Mouse (Mus musculus) gastrocnemius, postnatal 10 days (tissue): ENCODE measurements around the gene Hhipl2. TPM values are rescaled to one million over a fixed set of nuclear protein-coding genes. Genes with fewer than 3 reads are reported as not detected.
"Not testable (repeated sequence)": the region's sequence is repeated elsewhere in the genome, so short reads cannot be mapped to it uniquely, and the experiment has no call there.

ENCODE experiments used
- DNase-seq: peaks from one replicate; pipeline ENCODE4 v3.0.0; 2021; ENCODE audit warnings: mixed read lengths
- long read RNA-seq, 2 experiments: library from polyadenylated mRNA; stranded (forward); transcript quantifications; one replicate each; pipeline ENCODE4 v2.0.0; 2021
- total RNA-seq, 2 experiments: library from RNA; stranded (reverse); gene quantifications; 2 replicates each; pipeline ENCODE4 v1.2.3; 2021

Hhipl2 gene
- total RNA-seq: under 1 TPM in 1 of 2 experiments, not detected in 1; 0.14 TPM
- long read RNA-seq, experiment 1: 0 reads
- long read RNA-seq, experiment 2: 0 reads

DNA sequence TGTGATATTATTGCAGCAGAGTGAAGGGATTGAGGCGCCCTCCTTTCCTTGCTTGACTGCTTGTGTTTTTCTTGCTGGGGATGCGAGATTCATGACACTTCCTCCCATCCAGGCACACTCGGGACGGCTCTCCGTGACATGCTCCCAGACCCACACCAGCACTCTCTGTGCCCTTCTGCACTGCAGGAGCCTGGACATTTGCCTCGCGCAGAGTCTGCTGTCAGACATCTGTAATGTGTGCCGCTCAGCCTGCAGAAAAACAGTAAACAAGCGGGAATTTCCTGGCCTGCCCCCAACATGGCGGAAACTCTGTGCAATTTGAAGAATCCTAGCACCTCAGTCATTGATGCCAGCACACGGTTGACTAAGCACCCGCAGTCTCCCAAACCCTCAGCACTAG, at the start of gene Hhipl2:
Hhipl2 (plus strand) TSS at position 343 of the 400 bp plus-strand sequence.
- DNase-seq: no peak

DNA sequence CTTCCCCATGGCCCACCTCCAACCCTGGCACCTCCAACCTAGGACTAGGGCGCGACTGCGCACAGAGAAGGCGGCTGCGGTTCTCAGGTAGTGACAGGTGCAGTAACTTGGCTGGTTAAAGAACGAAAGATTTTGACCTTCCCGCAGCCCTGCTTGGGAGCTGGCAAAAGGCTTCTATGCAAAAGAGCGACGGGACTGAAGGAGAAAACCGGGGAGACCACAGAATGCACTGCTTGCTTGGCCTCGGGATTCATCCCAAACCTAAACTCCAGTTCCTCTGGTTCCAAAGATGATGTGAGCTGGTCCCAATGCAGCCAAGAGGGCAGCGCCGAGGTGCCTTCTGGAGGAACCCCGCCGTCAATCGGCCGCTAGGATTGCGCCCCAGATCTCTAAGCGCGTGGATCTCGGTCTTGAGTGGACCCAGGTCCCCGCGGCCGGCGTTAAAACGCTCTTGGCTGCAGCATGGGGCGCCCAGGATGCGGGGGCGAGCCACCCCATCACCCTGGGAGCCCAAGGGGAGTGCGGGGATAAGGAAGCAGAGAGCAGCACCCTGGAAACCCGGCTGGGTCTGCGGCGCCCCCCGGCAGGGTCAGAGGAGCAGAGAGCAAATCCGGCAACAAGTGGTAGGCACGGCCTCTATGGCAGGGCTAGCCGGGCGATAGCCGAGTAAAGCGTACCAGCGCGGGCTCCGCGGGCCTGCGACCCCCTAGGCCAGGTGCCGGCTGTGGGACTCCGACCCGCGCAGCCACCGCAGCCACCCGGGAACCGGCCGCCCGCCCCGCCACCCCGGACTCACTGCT, 49.2 kb upstream of the Hhipl2 start:
- DNase-seq: peak; percentile 11

DNA sequence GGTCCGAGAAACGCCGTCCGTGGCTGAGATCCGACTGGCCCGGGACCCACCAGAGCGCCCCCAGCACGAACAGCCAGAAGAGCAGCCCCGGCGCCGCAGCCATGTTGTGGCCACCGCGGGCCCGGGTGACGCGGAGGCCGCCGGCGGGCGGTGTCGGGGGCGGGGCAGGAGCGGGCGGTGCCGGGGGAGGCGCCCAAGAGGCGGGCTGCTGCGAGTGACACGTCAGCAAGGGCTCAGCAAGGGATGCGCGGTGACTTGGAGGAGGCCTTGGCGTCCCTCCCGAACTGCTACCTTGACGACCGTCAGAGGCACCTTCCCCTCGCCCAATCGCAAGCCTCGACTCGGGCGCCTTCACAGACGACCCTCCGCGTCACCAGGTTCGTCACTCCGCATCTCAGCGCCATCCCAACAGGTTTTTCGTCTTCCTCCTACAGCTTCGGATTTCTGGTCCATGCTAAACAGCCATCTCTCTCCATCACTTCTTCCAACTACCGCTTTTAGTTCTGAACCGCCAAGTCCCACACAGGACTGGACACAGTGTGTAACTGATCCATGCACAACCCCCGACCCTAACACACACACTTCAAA, 48.5 kb upstream of the Hhipl2 start, which contains the start of gene Mia3:
Mia3 (minus strand) TSS at position 127 of the 588 bp plus-strand sequence.
- DNase-seq: peak; percentile 95

DNA sequence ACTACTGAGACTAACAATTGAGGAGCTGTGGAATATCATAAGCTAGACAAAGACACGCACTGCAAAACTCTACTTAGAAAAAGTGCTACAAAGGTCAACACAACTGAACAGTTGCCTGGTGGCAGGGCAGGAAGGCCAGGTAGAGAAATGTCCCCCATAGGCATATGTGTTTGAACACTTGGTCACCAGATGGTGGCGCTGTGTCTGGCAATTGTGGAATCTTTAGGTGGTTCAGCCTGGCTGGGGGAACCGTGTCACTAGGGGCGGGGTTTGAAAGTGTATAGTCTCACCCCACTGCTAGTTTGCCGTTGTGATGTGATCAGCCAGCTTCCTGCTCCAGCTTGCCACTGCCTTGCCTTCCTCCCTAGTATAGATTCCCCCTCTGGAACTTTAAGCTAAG, 43.3 kb upstream of the Hhipl2 start:
- no peak for DNase-seq

DNA sequence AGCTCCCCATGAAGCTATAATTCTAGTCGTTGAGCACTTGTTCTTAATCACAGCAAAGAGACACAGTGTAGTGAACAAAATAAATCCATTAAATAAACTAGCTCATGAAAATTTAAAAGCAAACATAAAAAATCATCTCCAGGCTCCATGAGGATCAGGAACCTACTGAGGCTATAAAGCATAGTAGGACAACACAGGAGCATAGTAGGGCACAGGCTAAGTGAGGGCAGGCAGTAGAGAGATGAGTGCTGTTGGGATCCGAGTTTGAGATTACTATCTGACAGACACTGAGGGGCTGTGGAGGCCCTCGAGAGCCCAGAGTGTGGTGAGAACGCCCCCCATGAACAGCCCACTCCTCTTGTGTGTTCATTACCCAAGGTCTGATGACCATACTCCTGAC, 41.0 kb upstream of the Hhipl2 start:
- DNase-seq: no peak

DNA sequence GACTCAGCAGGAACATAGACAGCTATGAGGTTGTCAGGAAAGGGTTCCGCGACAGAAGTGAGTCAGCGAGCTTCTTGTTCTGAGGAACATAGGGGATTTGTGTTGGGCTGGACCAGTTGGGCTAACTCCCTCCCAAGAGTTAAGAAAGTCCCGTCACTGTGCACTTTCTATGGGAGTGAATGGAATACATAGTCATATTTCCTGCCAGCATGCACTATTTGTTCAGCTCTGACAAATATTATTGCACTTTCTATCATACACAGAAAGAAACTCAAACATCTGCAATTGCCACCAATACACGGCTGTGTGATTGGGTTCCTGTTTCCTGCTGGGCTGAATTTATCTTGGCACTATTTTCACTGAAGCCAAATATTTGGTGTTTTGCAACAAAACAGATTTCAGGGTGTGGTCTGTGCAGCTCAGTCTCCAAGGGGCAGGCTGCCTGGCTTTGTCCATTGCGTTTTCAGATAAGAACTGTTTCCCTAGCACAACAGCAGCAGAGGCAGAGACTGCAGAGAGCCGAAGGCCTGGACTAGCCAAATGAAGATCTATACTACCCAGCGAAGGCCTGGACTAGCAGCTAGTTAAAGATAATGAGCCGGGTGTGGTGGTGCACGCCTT, 39.6 kb upstream of the Hhipl2 start:
- DNase-seq: no peak

GRCm38 (mm10) chr1:183379376-183379775, 38.6 kb upstream of the Hhipl2 start:
- DNase-seq: not testable (repeated sequence)

DNA sequence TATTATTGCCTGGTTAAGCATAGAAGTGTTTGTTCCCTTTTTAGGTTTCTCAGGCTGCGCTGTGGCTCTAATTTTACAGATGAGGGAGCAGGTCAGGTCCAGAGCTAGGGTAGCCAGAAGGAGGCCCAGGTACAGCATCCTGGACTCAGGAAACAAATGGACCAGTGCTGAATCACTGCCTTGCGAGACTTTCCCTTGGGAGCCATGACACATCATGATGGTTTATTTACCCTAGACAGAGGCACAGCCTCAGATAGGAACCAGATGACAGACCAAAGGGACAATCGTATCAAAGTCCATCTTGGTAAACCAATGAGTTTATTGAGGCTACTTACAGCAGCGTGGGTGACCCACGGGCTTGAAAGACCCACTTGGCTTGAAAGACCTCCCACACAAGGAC, 36.2 kb upstream of the Hhipl2 start:
- no peak for DNase-seq

GRCm38 (mm10) chr1:183382621-183383020, 35.4 kb upstream of the Hhipl2 start:
- no peak for DNase-seq

GRCm38 (mm10) chr1:183387421-183387820, 30.6 kb upstream of the Hhipl2 start:
- DNase-seq: not testable (repeated sequence)

DNA sequence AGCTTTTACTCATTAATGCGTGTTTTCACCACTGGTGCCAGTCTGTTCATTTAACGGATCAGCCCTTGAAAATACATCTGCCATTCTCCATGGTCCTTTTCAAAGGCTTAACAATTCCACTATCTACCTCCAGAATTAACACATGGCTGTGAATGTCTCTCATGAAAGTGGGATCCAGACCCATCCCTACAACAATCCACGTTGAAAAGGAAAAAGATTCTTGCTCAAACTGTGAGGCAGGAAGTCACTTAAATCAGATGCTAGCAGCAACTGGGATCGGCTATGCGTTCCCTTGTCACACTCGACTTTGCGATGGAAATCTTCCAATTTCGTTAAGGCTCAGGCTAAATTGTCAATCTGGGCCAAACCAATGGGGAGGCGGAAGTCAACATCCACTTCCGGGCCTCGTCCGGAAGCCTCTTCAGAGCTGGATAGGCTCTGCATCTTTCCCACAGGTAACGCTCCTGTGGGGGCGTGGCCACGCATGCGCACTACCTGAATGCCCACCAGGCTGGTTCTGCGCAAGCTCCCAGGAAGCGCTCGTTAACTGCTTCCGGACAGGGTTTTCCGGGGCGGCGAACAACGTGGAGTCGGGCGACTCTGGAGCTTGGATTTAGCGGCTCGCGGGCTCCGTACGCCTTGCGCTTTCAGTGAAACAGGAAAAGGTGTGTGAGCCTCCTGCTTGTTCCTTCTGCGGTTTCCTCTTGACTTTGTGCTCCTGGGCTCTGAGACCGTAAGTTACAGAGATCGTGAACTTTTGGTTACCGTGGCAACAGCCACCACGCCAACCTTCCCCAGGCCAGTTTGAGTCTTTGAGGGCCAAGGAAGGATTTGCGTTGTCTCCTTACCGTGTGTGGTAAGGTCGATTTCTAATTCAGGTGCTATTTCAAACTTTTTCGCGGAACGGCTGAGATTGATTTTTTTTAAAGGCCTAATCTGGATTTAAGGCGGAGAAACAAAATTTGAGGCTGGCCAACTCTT, 29.3 kb upstream of the Hhipl2 start, which contains the start of gene Taf1a:
Taf1a (plus strand) TSS at position 556 of the 981 bp plus-strand sequence.
- DNase-seq: peak; percentile 85

DNA sequence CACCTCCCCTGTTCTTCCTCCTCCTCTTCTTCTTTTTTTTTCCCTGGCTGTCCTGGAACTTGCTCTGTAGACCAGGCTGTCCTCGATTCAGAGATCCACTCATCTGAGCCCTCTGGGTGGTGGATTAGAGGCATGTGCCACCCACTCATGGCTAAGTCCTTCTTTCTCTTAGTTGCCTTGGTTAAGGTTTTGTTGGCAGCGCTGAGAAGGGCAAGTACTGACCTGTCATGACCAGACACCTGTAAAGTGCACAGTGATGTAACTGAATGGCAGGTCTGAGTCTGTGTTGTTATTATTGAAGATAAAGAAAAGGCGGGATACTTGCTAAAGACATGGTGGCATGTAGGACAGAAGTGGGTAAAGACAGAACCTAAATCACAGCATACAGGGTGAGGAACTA, 14.6 kb upstream of the Hhipl2 start:
- no peak for DNase-seq

DNA sequence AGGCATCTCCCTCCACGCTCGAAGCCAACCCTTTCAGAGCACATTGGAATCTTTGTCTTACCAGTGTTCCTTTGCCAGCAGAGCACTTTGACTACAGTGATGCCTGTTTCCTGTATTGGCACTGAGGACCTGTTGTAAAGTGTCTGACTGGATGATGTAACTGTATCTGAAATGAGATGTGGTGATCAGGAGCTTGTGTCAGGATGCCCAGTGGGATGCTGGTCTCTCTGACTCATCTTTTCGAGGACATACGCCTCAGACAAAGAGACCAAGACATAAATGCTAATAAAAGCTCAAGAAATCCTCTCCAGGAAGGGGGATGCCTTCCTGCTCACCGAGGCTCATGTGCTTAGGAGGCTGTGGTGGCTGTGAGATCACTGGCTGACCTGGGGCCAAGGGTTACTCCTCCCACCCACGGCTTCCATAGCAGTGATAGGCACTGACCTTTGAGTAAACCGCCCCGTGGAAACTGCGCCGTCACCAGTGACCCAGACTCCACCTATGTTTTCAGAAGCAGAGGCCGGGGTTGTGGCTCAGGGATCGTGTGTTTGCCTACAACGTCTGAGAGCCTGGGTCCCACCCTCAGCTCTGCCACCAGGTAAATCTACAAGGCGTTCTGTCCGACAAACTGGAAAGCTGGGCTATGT, 3.8 kb upstream of the Hhipl2 start:
- no peak for DNase-seq

- no peak for DNase-seq
These were observed 1.7 kb downstream of the Hhipl2 start for GRCm38 (mm10) chr1:183419741-183420140.

GRCm38 (mm10) chr1:183420296-183420695, 2.3 kb downstream of the Hhipl2 start:
- DNase-seq: no peak

GRCm38 (mm10) chr1:183424100-183424499, 6.1 kb downstream of the Hhipl2 start:
- DNase-seq: no peak

DNA sequence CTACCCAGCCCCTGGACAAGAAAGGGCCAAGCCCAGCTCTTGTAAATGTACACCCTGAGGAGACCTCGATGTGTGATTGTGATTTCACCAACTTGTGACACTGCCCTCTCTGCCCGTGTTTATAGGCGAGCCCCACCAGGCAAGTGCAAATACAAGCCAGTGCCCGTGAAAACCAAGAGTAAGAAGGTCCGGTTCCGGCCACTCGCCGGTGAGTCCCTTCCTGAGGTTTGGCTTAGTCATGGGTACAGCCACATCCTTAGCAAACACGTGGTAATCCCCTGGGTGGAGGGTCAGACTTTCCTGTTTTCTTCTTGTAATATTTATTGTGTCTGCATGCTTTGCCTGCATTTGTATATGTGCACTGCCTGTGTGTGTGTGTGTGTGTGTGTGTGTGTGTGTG, 16.9 kb downstream of the Hhipl2 start:
- no peak for DNase-seq

- DNase-seq: peak; percentile 95
These were observed 21.0 kb downstream of the Hhipl2 start for GRCm38 (mm10) chr1:183439036-183439435.

GRCm38 (mm10) chr1:183442015-183442774, 24.2 kb downstream of the Hhipl2 start:
- peak; percentile 79 for DNase-seq

DNA sequence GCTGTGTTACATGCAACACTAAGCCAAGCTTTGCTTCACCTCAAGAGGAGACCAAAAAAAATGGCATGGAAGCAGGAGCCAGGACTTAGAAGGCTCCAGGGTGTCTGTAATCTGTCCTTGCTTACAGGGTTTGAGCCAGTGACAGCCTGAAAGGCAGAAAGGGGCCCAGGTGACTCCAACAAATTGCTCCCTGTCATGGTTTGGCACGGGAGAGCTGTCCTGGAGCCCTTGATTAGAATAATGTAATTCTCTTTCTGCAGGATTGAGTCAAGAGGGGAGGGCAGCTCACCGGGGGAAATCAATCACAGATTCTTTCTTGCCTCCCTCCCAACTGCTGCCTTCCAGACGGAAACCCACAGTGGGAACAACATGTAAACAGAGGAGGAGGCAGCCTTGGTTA, 35.1 kb downstream of the Hhipl2 start:
- DNase-seq: no peak
